Mouse (Mus musculus) neural tube, embryonic 15.5 days (tissue): ENCODE results near the gene Ankrd44. TPM values are rescaled to one million over a fixed set of nuclear protein-coding genes. Genes with fewer than 3 reads are reported as not detected.
A peak's percentile ranks its signal among the peaks of the same experiment; 100 is the strongest.

ENCODE experiments used
- ATAC-seq: fragments of 200-750 bp; cut with Nextera tagmentation; 2 replicates; pipeline ENCODE4 v1.8.0; 2017; ENCODE audit warnings: mild to moderate bottlenecking, moderate TSS enrichment, moderate library complexity; ENCODE audit not compliant: low FRiP score
- H3K27ac ChIP-seq: fragments of 300-500 bp; sonication (generic); replicated peaks from 2 replicates; pipeline ENCODE4 v1.5.1; 2015; ENCODE audit warnings: mild to moderate bottlenecking, inconsistent platforms
- H3K27me3 ChIP-seq: fragments of 300-500 bp; sonication (generic); replicated peaks from 2 replicates; pipeline ENCODE4 v1.6.1; 2015; ENCODE audit warnings: inconsistent platforms
- H3K36me3 ChIP-seq: fragments of 300-500 bp; sonication (generic); 2 replicates; pipeline ENCODE4 v1.6.1; 2015; ENCODE audit warnings: inconsistent platforms
- H3K4me1 ChIP-seq: fragments of 300-500 bp; sonication (generic); 2 replicates; pipeline ENCODE4 v1.6.1; 2015; ENCODE audit warnings: inconsistent platforms
- H3K4me2 ChIP-seq: fragments of 300-500 bp; sonication (generic); 2 replicates; pipeline ENCODE4 v1.6.1; 2015; ENCODE audit warnings: inconsistent platforms, mild to moderate bottlenecking, moderate library complexity
- H3K4me3 ChIP-seq: fragments of 300-500 bp; sonication (generic); replicated peaks from 2 replicates; pipeline ENCODE4 v1.5.1; 2015; ENCODE audit warnings: mild to moderate bottlenecking, inconsistent platforms
- H3K9ac ChIP-seq: fragments of 300-500 bp; sonication (generic); replicated peaks from 2 replicates; pipeline ENCODE4 v1.6.1; 2015; ENCODE audit warnings: mild to moderate bottlenecking, inconsistent platforms
- H3K9me3 ChIP-seq: fragments of 300-500 bp; sonication (generic); replicated peaks from 2 replicates; pipeline ENCODE4 v1.6.1; 2016; ENCODE audit warnings: inconsistent platforms
- WGBS: fragments of 180-500 bp; shearing (Covaris S2); methylation state at CpG from one replicate; pipeline ENCODE4 v1.1.7; 2015; ENCODE audit warnings: mixed read lengths; 5-methylcytosine and 5-hydroxymethylcytosine counted together
- polyA plus RNA-seq: library from polyadenylated mRNA; unstranded; fragments of >200 nt; fragmentation: Nextera tagmentation; extraction: Ambion mirVana; gene quantifications from 2 replicates; pipeline ENCODE4 v1.2.1, GENCODE M21; 2015

The Ankrd44 gene
- polyA plus RNA-seq, 1 experiment from 2014 or later: 21.4 TPM

- Histone ChIP-seq H3K27me3 (no peaks in the 10 kb centered on the region), H3K36me3 (no peaks in the 10 kb centered on the region), H3K9ac (no peak overlapping the region), H3K4me2 (no peak overlapping the region), H3K4me1 (peaks cover 35% of the 10 kb centered on the region), H3K27ac (no peak overlapping the region), H3K9me3 (no peaks in the 10 kb centered on the region), H3K4me3 (no peak overlapping the region)
- ATAC-seq: no peak
- 75% methylated on average over 2 of the region's 2 CpGs for WGBS
Observed at GRCm38 (mm10) chr1:54904165-54904564, 22.0 kb downstream of the Ankrd44 start.

DNA sequence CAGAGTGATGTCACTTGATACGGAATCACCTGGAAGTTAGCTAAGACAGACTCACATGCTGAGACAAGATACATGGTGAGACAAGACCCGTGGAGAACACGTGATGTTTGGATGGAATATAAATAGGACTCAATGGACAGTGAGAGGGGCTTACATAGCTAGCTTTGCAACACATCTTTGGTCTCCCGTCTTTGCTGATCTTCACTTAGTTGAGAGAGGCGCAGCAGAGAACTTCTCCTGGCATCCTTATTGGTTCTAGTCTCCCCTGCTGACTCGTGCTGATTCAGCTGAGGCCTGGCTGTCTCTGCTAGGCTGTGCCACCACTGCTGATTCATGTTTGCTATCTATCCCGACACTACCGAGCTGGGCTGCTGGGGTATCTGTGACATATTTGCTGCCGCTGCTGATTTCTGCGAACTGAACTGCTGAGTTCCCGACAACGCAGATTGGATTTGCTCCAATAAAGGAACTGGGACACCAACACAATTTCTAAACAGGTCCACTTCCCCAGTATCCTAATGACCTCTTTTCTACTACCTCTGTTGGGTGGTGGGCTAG lies 23.4 kb downstream of the Ankrd44 start:
- Histone ChIP-seq H3K36me3 (no peaks in the 10 kb centered on the region), H3K9ac (no peak overlapping the region), H3K4me1 (peaks cover 43% of the 10 kb centered on the region), H3K4me3 (no peak overlapping the region), H3K27me3 (no peaks in the 10 kb centered on the region), H3K9me3 (no peaks in the 10 kb centered on the region), H3K27ac (no peak overlapping the region), H3K4me2 (no peak overlapping the region)
- ATAC-seq: no peak
- WGBS: 94% methylated on average over 12 of the region's 12 CpGs

GRCm38 (mm10) chr1:54901084-54901483 lies 25.1 kb downstream of the Ankrd44 start:
- Histone ChIP-seq H3K9me3 (no peaks in the 10 kb centered on the region), H3K27me3 (no peaks in the 10 kb centered on the region), H3K27ac (no peak overlapping the region), H3K4me3 (no peak overlapping the region), H3K36me3 (no peaks in the 10 kb centered on the region), H3K4me2 (no peak overlapping the region), H3K9ac (no peak overlapping the region), H3K4me1 (peaks cover 40% of the 10 kb centered on the region)
- WGBS: 72% methylated on average over 1 of the region's 1 CpGs
- ATAC-seq: no peak

DNA sequence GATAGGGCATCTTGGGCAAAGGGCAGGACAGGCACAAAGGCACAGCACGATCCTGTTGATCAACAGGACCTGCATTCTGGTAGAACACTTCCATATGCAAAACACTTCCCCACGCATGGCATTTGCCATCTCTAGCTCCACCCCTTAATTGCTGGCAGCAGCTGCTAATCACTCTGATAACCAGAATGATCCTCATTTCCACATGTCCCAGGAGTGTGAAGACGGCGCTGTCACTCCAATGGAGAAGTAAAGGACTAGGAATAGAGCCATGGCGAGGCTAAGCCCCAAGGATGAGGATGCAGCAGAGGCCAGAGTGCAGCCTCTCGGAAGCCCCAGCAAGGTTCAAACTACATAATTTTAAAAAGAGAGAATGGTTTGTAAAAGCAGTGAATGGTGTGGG lies 26.9 kb downstream of the Ankrd44 start:
- ATAC-seq: peak; percentile 45; the same call in 1 of the 2 replicates
- Histone ChIP-seq H3K4me3 (no peak overlapping the region), H3K9me3 (no peaks in the 10 kb centered on the region), H3K27me3 (no peaks in the 10 kb centered on the region), H3K4me2 (no peak overlapping the region), H3K4me1 (peaks cover 36% of the 10 kb centered on the region), H3K9ac (no peak overlapping the region), H3K27ac (peak overlapping the region; percentile 71), H3K36me3 (no peaks in the 10 kb centered on the region)
- WGBS: 50% methylated on average over 6 of the region's 6 CpGs

DNA sequence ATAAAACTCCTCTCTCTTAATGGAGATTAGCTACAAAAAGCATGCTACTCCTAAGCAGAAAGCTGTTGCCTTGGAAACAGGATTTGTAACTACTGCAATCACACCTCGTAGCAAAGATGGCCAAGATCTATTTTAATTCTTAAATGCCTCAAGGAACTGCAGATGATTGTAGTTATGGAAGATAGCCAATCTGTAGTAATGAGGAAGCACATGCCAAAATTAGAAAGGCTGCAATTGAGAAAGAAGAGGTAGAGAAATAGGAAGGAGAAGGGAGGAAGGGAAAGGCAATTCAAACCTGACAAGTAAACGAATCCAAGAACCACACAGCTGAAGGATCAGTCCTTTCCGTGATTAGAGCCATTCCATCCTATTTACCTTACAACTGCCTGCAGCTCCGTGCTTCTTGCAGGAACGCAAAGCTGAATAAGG lies 27.5 kb downstream of the Ankrd44 start:
- peak; percentile 48; the same call in 1 of the 2 replicates for ATAC-seq
- Histone ChIP-seq H3K4me3 (no peak overlapping the region), H3K9ac (no peak overlapping the region), H3K9me3 (no peaks in the 10 kb centered on the region), H3K27me3 (no peaks in the 10 kb centered on the region), H3K27ac (peak overlapping the region; percentile 71), H3K36me3 (no peaks in the 10 kb centered on the region), H3K4me2 (no peak overlapping the region), H3K4me1 (peaks cover 36% of the 10 kb centered on the region)
- WGBS: 31% methylated on average over 5 of the region's 5 CpGs

GRCm38 (mm10) chr1:54897726-54898125 lies 28.5 kb downstream of the Ankrd44 start:
- H3K27ac ChIP-seq: peak overlapping the region; percentile 10; the same call in 1 of the 2 replicates
- no peaks in the 10 kb centered on the region for H3K36me3 ChIP-seq
- ATAC-seq: no peak
- peaks cover 36% of the 10 kb centered on the region for H3K4me1 ChIP-seq
- no peaks in the 10 kb centered on the region for H3K27me3 ChIP-seq
- H3K9me3 ChIP-seq: no peaks in the 10 kb centered on the region
- H3K9ac ChIP-seq: no peak overlapping the region
- 84% methylated on average over 2 of the region's 2 CpGs for WGBS
- no peak overlapping the region for H3K4me3 ChIP-seq
- no peak overlapping the region for H3K4me2 ChIP-seq

DNA sequence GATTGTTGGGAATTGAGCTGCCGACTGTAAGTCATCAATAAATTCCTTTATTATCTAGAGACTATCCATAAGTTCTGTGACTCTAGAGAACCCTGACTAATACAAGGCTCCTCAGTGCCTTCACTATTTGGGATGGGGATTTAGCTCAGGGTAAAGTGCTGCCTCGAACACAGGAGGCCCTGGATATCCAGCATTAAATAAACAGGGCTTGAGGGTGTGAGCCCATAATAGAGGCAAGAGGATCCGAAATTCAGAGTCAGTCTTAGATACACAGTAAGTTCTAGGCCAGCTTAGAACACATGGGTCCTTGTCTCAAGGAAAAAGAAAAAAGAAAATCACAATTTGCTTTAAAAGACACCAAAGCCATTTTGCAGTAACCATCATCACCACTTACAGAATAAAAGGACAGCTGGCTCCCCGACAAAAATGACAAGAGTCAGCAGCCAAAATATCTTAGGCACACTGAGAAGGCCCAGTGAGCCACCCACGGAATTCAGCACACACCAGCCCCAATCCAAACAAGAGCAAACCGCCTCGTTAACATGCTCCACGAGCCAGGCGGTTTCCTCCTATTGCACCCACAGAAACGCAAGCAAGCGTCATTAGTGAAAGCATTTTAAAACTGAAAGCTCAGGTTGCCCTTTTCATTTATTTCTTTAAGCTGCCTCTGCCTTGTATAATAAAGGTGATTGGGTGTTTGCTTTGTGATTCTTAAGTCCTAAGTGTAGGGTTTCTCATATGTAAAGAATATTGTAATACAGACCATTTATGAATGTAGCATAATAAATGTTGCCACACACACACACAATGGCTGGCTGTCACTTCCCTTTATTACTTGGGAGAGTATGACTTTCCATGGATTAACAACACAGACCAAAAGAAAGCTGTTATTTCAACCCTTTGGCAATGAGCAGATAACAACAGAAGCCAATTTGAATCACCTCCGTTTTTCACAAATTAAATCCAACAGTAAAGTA lies 29.8 kb downstream of the Ankrd44 start:
- H3K27me3 ChIP-seq: no peaks in the 10 kb centered on the region
- no peak overlapping the region for H3K4me2 ChIP-seq
- H3K4me3 ChIP-seq: no peak overlapping the region
- no peak overlapping the region for H3K9ac ChIP-seq
- peak overlapping the region; percentile 35; the same call in 1 of the 2 replicates for H3K27ac ChIP-seq
- H3K9me3 ChIP-seq: no peaks in the 10 kb centered on the region
- peaks cover 36% of the 10 kb centered on the region for H3K4me1 ChIP-seq
- ATAC-seq: no peak
- H3K36me3 ChIP-seq: no peaks in the 10 kb centered on the region
- 54% methylated on average over 12 of the region's 12 CpGs for WGBS

- H3K27me3 ChIP-seq: no peaks in the 10 kb centered on the region
- H3K36me3 ChIP-seq: no peaks in the 10 kb centered on the region
- no peak overlapping the region for H3K4me3 ChIP-seq
- no peaks in the 10 kb centered on the region for H3K9me3 ChIP-seq
- WGBS: 29% methylated on average over 5 of the region's 5 CpGs
- H3K27ac ChIP-seq: peak overlapping the region; percentile 43; the same call in 1 of the 2 replicates
- no peak overlapping the region for H3K9ac ChIP-seq
- H3K4me1 ChIP-seq: peaks cover 15% of the 10 kb centered on the region
- ATAC-seq: peak; percentile 77
- no peak overlapping the region for H3K4me2 ChIP-seq
Observed at GRCm38 (mm10) chr1:54888449-54888848, 37.7 kb downstream of the Ankrd44 start.

DNA sequence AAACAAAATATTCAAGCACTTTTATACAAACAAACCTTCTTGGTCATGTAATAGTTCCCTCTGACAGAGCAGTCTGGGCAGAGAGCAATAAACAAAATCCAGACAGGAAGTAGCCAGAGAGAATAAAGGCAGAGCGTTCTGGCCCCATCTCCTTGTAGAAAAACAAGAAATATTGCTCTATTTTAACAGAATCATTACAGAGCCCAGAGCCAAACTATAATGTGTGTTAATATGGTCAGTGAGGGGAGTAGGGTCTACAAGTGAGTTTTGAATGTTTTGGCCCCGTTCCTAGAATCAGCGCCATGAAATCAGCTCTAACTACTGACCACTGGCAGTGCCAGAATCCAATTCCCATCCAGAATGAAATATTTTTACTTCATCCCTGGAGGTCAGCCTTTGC lies 38.3 kb downstream of the Ankrd44 start:
- peaks cover 15% of the 10 kb centered on the region for H3K4me1 ChIP-seq
- H3K9me3 ChIP-seq: no peaks in the 10 kb centered on the region
- no peak overlapping the region for H3K9ac ChIP-seq
- no peaks in the 10 kb centered on the region for H3K27me3 ChIP-seq
- no peaks in the 10 kb centered on the region for H3K36me3 ChIP-seq
- no peak overlapping the region for H3K4me3 ChIP-seq
- no peak overlapping the region for H3K4me2 ChIP-seq
- H3K27ac ChIP-seq: no peak overlapping the region
- ATAC-seq: no peak
- 60% methylated on average over 3 of the region's 3 CpGs for WGBS

DNA sequence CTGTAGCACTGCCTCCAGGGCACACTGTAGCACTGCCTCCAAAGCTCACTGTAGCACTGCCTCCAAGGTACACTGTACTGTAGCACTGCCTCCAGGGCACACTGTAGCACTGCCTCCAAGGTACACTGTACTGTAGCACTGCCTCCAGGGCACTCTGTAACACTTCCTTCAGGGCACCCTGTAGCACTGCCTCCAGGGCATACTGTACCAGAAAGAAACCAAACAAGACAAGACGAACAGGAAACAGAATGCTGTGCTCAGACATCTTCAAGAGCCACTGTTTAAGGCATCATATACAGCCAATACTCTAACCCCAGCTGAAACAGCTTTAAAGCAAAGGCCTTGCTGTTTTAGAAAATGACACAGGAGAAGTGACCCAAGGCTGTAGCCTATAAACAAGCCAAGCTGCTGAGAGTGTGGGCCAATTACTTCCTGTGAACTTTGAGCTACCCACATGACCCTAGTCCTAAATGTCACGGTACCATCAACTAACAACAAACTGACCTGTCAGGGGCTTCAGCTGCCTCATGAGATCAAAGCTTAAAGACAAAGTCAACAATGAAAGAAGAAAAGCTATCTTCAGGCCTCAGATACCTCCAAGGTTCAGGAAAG lies 43.2 kb downstream of the Ankrd44 start:
- Histone ChIP-seq H3K9ac (no peak overlapping the region), H3K4me3 (no peak overlapping the region), H3K9me3 (no peaks in the 10 kb centered on the region), H3K4me1 (peaks cover 3% of the 10 kb centered on the region), H3K36me3 (no peaks in the 10 kb centered on the region), H3K4me2 (no peak overlapping the region), H3K27me3 (no peaks in the 10 kb centered on the region), H3K27ac (no peak overlapping the region)
- no peak for ATAC-seq
- WGBS: 72% methylated on average over 2 of the region's 2 CpGs

GRCm38 (mm10) chr1:54881523-54881922 lies 44.7 kb downstream of the Ankrd44 start:
- Histone ChIP-seq H3K9ac (no peak overlapping the region), H3K36me3 (no peaks in the 10 kb centered on the region), H3K27ac (no peak overlapping the region), H3K27me3 (no peaks in the 10 kb centered on the region), H3K9me3 (no peaks in the 10 kb centered on the region), H3K4me3 (no peak overlapping the region), H3K4me2 (no peak overlapping the region), H3K4me1 (peaks cover 7% of the 10 kb centered on the region)
- no peak for ATAC-seq
- 93% methylated on average over 3 of the region's 3 CpGs for WGBS
